In the genomic region with DNA sequence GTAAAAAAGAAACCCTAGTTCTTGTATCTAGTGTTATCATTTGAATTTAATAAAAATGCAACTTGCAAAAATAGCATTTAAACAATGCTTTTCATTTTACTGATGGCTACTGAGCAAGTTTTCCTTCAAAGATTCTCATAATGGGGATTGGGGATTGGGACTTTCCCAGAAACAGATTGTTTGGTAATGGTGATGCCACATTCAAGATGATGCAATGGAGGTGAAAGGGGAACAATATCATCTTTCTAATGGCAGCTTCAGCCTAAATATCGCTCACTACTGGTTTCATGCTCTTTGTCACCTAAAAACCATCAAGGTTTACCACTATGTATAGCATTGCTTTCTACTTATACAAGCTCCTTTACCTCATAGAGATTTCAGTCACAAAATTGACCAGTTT, we compare ENCODE assay signal across 25 mouse cellular contexts.
A peak's percentile ranks its signal among the peaks of the same experiment; 100 is the strongest.
DNase-seq lines count a peak whose midpoint lies in the region; ATAC-seq and TF ChIP-seq lines count a peak whose summit lies in the region.
"Had no signal": no experiment of that assay in that cellular context is flagged by ENCODE, and none has a peak within 500 bp of the region (broad histone marks: within the 10 kb centered on the region; RNA-seq: fewer than 3 reads in every experiment).

No protein-coding gene starts in this region.

- no peaks in the 10 kb centered on the region for H3K27me3 ChIP-seq in myocyte (ENCODE audit: control insufficient read depth, insufficient read depth, insufficient read length)
- no peaks in the 10 kb centered on the region for H3K27me3 ChIP-seq in forebrain, embryonic 16.5 days (replicated peaks; ENCODE audit: control insufficient read depth, insufficient read depth, low read length)
- H3K27me3 ChIP-seq: CH12.LX had no signal

- no peak overlapping the region for H3K9ac ChIP-seq in forebrain, embryonic 16.5 days (replicated peaks; ENCODE audit: low read depth, low read length)

- no peak overlapping the region for H3K27ac ChIP-seq in forebrain, embryonic 16.5 days (ENCODE audit: low read length)

- ATAC-seq in forebrain, embryonic 16.5 days = no peak
- ATAC-seq: activated CD4-positive, CD25-positive, alpha-beta regulatory T cell, adult 4 months; CD4-positive, CD25-positive, alpha-beta regulatory T cell, adult 4 months; Patski had no signal

- no peak for TF ChIP-seq POLR2A in myocyte (IDR thresholded peaks at IDR 0.05; ENCODE audit: insufficient read length, low read depth)

- DNase-seq in 3T3-L1 (ENCODE audit: low read depth, low spot score) (peak; percentile 22), MN1 (ENCODE audit: low spot score) (peak; percentile 25), adipocyte (ENCODE audit: low spot score) (peak; percentile 5)
- no peak for DNase-seq in urinary bladder, postnatal 10 days (ENCODE audit: low spot score)
- DNase-seq in heart, postnatal 25 days (ENCODE audit: low spot score) = no peak
- no peak for DNase-seq in right cerebral cortex, postnatal 10 days (ENCODE audit: low spot score in 2 of 2)
- DNase-seq: adrenal gland, adult 2 months; adrenal gland, adult 8-10 months; adrenal gland, postnatal 10 days; adrenal gland, postnatal 14 days; adrenal gland, postnatal 25 days; adrenal gland, postnatal 36 days; B cell, adult 2 months; cerebellum, adult 11 months; cerebellum, adult 11-12 months; cerebellum, adult 18-20 months; cerebellum, adult 2 months; cerebellum, adult 8-10 months had no signal

- no peaks in the 10 kb centered on the region for H3K9me3 ChIP-seq in forebrain, embryonic 16.5 days (ENCODE audit: control insufficient read depth, low read length)
- H3K9me3 ChIP-seq: G1E had no signal

- H3K4me3 ChIP-seq in myocyte = no peak overlapping the region
- H3K4me3 ChIP-seq in forebrain, embryonic 16.5 days (replicated peaks; ENCODE audit: low read length) = no peak overlapping the region

- H3K4me2 ChIP-seq in myocyte (ENCODE audit: low read depth) = no peak overlapping the region
- H3K4me2 ChIP-seq in forebrain, embryonic 16.5 days (ENCODE audit: low read length) = no peak overlapping the region

- WGBS in forebrain, embryonic 16.5 days = 89% methylated on average over 1 of the region's 1 CpGs

- no peak overlapping the region for H3ac ChIP-seq in myocyte (ENCODE audit: control insufficient read depth, insufficient read length)

- 0 out of 2 replicates have a peak, but pooled peaks cover 2% of the 10 kb centered on the region for H3K4me1 ChIP-seq in forebrain, embryonic 16.5 days (replicated peaks; ENCODE audit: control insufficient read depth, insufficient read depth, low read length)

- H3K36me3 ChIP-seq in myocyte (ENCODE audit: control insufficient read depth, insufficient read depth) = no peaks in the 10 kb centered on the region
- no peaks in the 10 kb centered on the region for H3K36me3 ChIP-seq in forebrain, embryonic 16.5 days (ENCODE audit: control insufficient read depth, insufficient read depth)
- H3K36me3 ChIP-seq: G1E had no signal

- H3K79me2 ChIP-seq in myocyte (ENCODE audit: control insufficient read depth, insufficient read depth) = no peaks in the 10 kb centered on the region

- intact Hi-C loops in heart, postnatal 25 days (cut with DNase I) = no loop called here

TF ChIP-seq in myocyte, 11 proteins besides CTCF, POLR2A, EP300 and RAD21:
- peak; percentile 90 for TF ChIP-seq CEBPB (IDR thresholded peaks at IDR 0.05; ENCODE audit: insufficient read depth, poor library complexity, severe bottlenecking)
- TF ChIP-seq POLR2AphosphoS2 (IDR thresholded peaks at IDR 0.05; ENCODE audit: insufficient read length, low read depth) = no peak

Comparison
In these comparisons a context has a peak if more than half of its experiments do, and no peak if none do; other contexts are left out.
1. DNase-seq: peak in 3T3-L1 (single experiment), MN1 (single experiment) and adipocyte (single experiment); none in urinary bladder, postnatal 10 days (single experiment), heart, postnatal 25 days (single experiment) and right cerebral cortex, postnatal 10 days (0 of 2).